Mouse (Mus musculus) heart, adult 2 months (tissue): Measurements from ENCODE around the gene Asxl1. TPM values are rescaled to one million over a fixed set of nuclear protein-coding genes. Genes with fewer than 3 reads are reported as not detected.
"Not testable (repeated sequence)": the region's sequence is repeated elsewhere in the genome, so short reads cannot be mapped to it uniquely, and the experiment has no call there.

Experiments
- DNase-seq, 2 experiments: peaks; one replicate each; pipeline ENCODE4 v3.0.0; 2021
- H3K27ac ChIP-seq: fragments of 200-600 bp; 2 replicates; pipeline ENCODE4 v1.8.1; 2022
- H3K27me3 ChIP-seq: fragments of 200-500 bp; 2 replicates; pipeline ENCODE4 v1.6.1; 2012; ENCODE audit warnings: mild to moderate bottlenecking, low read length, inconsistent platforms, mixed read lengths; ENCODE audit not compliant: control insufficient read depth, insufficient read depth
- H3K36me3 ChIP-seq: fragments of 200-500 bp; 2 replicates; pipeline ENCODE4 v1.6.1; 2012; ENCODE audit warnings: low read length, inconsistent platforms; ENCODE audit not compliant: control insufficient read depth, insufficient read depth
- H3K4me1 ChIP-seq: fragments of 200-500 bp; 2 replicates; pipeline ENCODE4 v1.6.1; 2011; ENCODE audit warnings: low read length; ENCODE audit not compliant: control insufficient read depth, insufficient read depth
- H3K4me3 ChIP-seq: fragments of 200-600 bp; 2 replicates; pipeline ENCODE4 v1.8.1; 2022
- H3K79me2 ChIP-seq: fragments of 200-500 bp; replicated peaks from 2 replicates; pipeline ENCODE4 v1.6.1; 2012; ENCODE audit warnings: mild to moderate bottlenecking, inconsistent platforms, low read length, moderate library complexity, mixed read lengths; ENCODE audit not compliant: control insufficient read depth, insufficient read depth
- H3K9ac ChIP-seq: fragments of 200-500 bp; 2 replicates; pipeline ENCODE4 v1.6.1; 2012; ENCODE audit warnings: low read depth, mild to moderate bottlenecking, control low read depth, inconsistent platforms, low read length, mixed read lengths
- CTCF ChIP-seq: fragments of 200-600 bp; IDR thresholded peaks from 2 replicates; pipeline ENCODE4 v1.8.1; 2022; ENCODE audit warnings: antibody characterized with exemption, mild to moderate bottlenecking, moderate library complexity
- EP300 ChIP-seq: fragments of 200-500 bp; IDR thresholded peaks from 2 replicates; pipeline ENCODE4 v1.6.1; 2011; ENCODE audit warnings: low read depth, low read length, control low read depth; ENCODE audit not compliant: insufficient read depth
- POLR2A ChIP-seq: fragments of 200-500 bp; IDR thresholded peaks from 2 replicates; pipeline ENCODE4 v1.6.1; 2011; ENCODE audit warnings: mild to moderate bottlenecking, low read depth, low read length, control low read depth; ENCODE audit not compliant: insufficient read depth
- WGBS: fragments of 180-500 bp; shearing (Covaris S2); methylation state at CpG from one replicate; pipeline ENCODE4 v1.1.7; 2018; 5-methylcytosine and 5-hydroxymethylcytosine counted together
- intact Hi-C: fragments of 180-260 bp; cut with DNase I; formaldehyde crosslinking; loops from one replicate; pipeline ENCODE4 v1.15.1; 2025
- polyA plus RNA-seq: library from polyadenylated mRNA; depleted of rRNA; stranded (reverse); fragments of >200 nt; gene quantifications from 2 replicates; pipeline ENCODE4 v1.2.3, GENCODE M21; 2012
- total RNA-seq, 2 experiments: library from RNA; stranded (reverse); gene quantifications; 2 replicates each; pipeline ENCODE4 v1.2.3; 2021

The Asxl1 gene
- total and polyA plus RNA-seq, 3 experiments: 8.0 to 21.2 (median 17.7) TPM

- DNase-seq: no peak
- Histone ChIP-seq H3K4me3 (no peak overlapping the region), H3K4me1 (no peaks in the 10 kb centered on the region; the same call in 1 of the 2 replicates), H3K36me3 (peaks cover 5% of the 10 kb centered on the region), H3K9ac (no peak overlapping the region), H3K27me3 (no peaks in the 10 kb centered on the region), H3K27ac (no peak overlapping the region), H3K79me2 (peaks cover 4% of the 10 kb centered on the region)
- WGBS: 72% methylated on average over 4 of the region's 4 CpGs
- intact Hi-C loops: no loop called here
- TF ChIP-seq EP300 (no peak), POLR2A (no peak), CTCF (no peak)
Observed at GRCm38 (mm10) chr2:153356784-153357183, 11.2 kb downstream of the Asxl1 start.

- no peak for DNase-seq
- Histone ChIP-seq H3K27me3 (no peaks in the 10 kb centered on the region), H3K4me1 (no peaks in the 10 kb centered on the region), H3K27ac (no peak overlapping the region), H3K4me3 (no peak overlapping the region), H3K36me3 (peaks cover 8% of the 10 kb centered on the region), H3K79me2 (peaks cover 6% of the 10 kb centered on the region), H3K9ac (no peak overlapping the region)
- intact Hi-C loops: no loop called here
- 98% methylated on average over 1 of the region's 1 CpGs for WGBS
- TF ChIP-seq POLR2A (no peak), EP300 (no peak), CTCF (no peak)
Observed at GRCm38 (mm10) chr2:153361101-153361710, 15.6 kb downstream of the Asxl1 start.

- H3K36me3 ChIP-seq, intact Hi-C loops, DNase-seq, H3K27ac ChIP-seq, H3K4me1 ChIP-seq, H3K79me2 ChIP-seq, H3K9ac ChIP-seq, H3K27me3 ChIP-seq, H3K4me3 ChIP-seq: not testable (repeated sequence)
- 71% methylated on average over 14 of the region's 14 CpGs for WGBS
Observed at GRCm38 (mm10) chr2:153364531-153364930, 18.9 kb downstream of the Asxl1 start.

DNA sequence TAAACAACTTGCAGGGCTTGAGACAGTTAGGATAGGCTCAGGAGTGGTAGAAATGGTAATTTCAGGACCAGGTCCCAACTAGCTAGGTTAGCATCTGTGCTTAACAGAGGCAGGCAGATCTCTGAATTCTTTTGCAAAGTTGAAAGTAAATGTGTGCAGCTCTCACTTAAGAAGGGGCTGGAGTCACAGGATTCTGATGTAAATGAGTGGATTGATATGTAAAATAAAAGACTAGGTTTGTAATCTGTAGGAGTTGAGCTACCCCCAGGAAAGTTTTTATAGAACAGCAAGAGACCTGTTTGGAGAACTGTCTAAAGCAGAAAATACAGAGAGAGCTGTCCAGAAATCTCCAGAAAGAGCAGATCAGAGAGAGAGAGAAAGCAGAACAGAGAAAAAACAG, 25.2 kb downstream of the Asxl1 start:
- Histone ChIP-seq H3K27me3 (no peaks in the 10 kb centered on the region), H3K4me1 (peaks cover 1% of the 10 kb centered on the region; the same call in 1 of the 2 replicates), H3K79me2 (peaks cover 6% of the 10 kb centered on the region; the same call in 1 of the 2 replicates), H3K36me3 (peaks cover 6% of the 10 kb centered on the region), H3K27ac (no peak overlapping the region), H3K9ac (no peak overlapping the region), H3K4me3 (no peak overlapping the region)
- no peak for DNase-seq
- TF ChIP-seq EP300 (no peak), CTCF (no peak), POLR2A (no peak)
- intact Hi-C loops: no loop called here

- intact Hi-C loops: no loop called here
- peaks cover 1% of the 10 kb centered on the region for H3K4me1 ChIP-seq
- H3K27me3 ChIP-seq: no peaks in the 10 kb centered on the region
- no peak for DNase-seq
- TF ChIP-seq POLR2A (no peak), CTCF (no peak), EP300 (no peak)
- no peak overlapping the region for H3K9ac ChIP-seq
- no peak overlapping the region for H3K27ac ChIP-seq
- H3K36me3 ChIP-seq: peaks cover 23% of the 10 kb centered on the region; the same call in 1 of the 2 replicates
- WGBS: 72% methylated on average over 2 of the region's 2 CpGs
- peaks cover 7% of the 10 kb centered on the region for H3K79me2 ChIP-seq
- H3K4me3 ChIP-seq: no peak overlapping the region
Observed at GRCm38 (mm10) chr2:153375380-153375779, 29.8 kb downstream of the Asxl1 start.

GRCm38 (mm10) chr2:153380479-153380878, 34.9 kb downstream of the Asxl1 start:
- TF ChIP-seq POLR2A (no peak), CTCF (no peak), EP300 (no peak)
- H3K9ac ChIP-seq: no peak overlapping the region
- H3K27ac ChIP-seq: no peak overlapping the region
- DNase-seq: no peak
- peaks cover 3% of the 10 kb centered on the region for H3K79me2 ChIP-seq
- peaks cover 20% of the 10 kb centered on the region for H3K36me3 ChIP-seq
- H3K4me3 ChIP-seq: no peak overlapping the region
- whole genome bisulfite sequencing: 90% methylated on average over 1 of the region's 1 CpGs
- intact Hi-C loops: no loop called here
- no peaks in the 10 kb centered on the region; the same call in 1 of the 2 replicates for H3K4me1 ChIP-seq
- H3K27me3 ChIP-seq: no peaks in the 10 kb centered on the region
